Mouse (Mus musculus) embryonic facial prominence, embryonic 15.5 days (tissue): Measurements from ENCODE around the gene Megf6. TPM values are rescaled to one million over a fixed set of nuclear protein-coding genes. Genes with fewer than 3 reads are reported as not detected.
A peak's percentile ranks its signal among the peaks of the same experiment; 100 is the strongest.

Experiments
- ATAC-seq: fragments of 200-750 bp; cut with Nextera tagmentation; 2 replicates; pipeline ENCODE4 v1.8.0; 2017; ENCODE audit warnings: low read depth, moderate TSS enrichment; ENCODE audit not compliant: insufficient number of reproducible peaks, low FRiP score, low TSS enrichment
- H3K27ac ChIP-seq: fragments of 300-500 bp; sonication (generic); replicated peaks from 2 replicates; pipeline ENCODE4 v1.5.1; 2015; ENCODE audit warnings: mild to moderate bottlenecking, inconsistent platforms
- H3K27me3 ChIP-seq: fragments of 300-500 bp; sonication (generic); 2 replicates; pipeline ENCODE4 v1.6.1; 2015; ENCODE audit warnings: inconsistent platforms
- H3K36me3 ChIP-seq: fragments of 300-500 bp; sonication (generic); 2 replicates; pipeline ENCODE4 v1.6.1; 2015; ENCODE audit warnings: mild to moderate bottlenecking, inconsistent platforms
- H3K4me1 ChIP-seq: fragments of 300-500 bp; sonication (generic); 2 replicates; pipeline ENCODE4 v1.6.1; 2015; ENCODE audit warnings: inconsistent platforms
- H3K4me2 ChIP-seq: fragments of 300-500 bp; sonication (generic); replicated peaks from 2 replicates; pipeline ENCODE4 v1.6.1; 2015; ENCODE audit warnings: mild to moderate bottlenecking, inconsistent platforms
- H3K4me3 ChIP-seq: fragments of 300-500 bp; sonication (generic); replicated peaks from 2 replicates; pipeline ENCODE4 v1.5.1; 2015; ENCODE audit warnings: mild to moderate bottlenecking, inconsistent platforms
- H3K9ac ChIP-seq: fragments of 300-500 bp; sonication (generic); 2 replicates; pipeline ENCODE4 v1.6.1; 2015; ENCODE audit warnings: inconsistent platforms
- H3K9me3 ChIP-seq: fragments of 300-500 bp; sonication (generic); replicated peaks from 2 replicates; pipeline ENCODE4 v1.6.1; 2016; ENCODE audit warnings: inconsistent platforms
- WGBS: fragments of 180-500 bp; shearing (Covaris S2); methylation state at CpG from one replicate; pipeline ENCODE4 v1.1.7; 2015; 5-methylcytosine and 5-hydroxymethylcytosine counted together
- polyA plus RNA-seq: library from polyadenylated mRNA; unstranded; fragments of >200 nt; fragmentation: Nextera tagmentation; extraction: Ambion mirVana; gene quantifications from 2 replicates; pipeline ENCODE4 v1.2.1, GENCODE M21; 2015

The Megf6 gene
- polyA plus RNA-seq, 1 experiment from 2014 or later: 146 TPM

- H3K36me3 ChIP-seq: 0 out of 2 replicates have a peak, but pooled peaks cover 5% of the 10 kb centered on the region
- H3K4me1 ChIP-seq: peaks cover 97% of the 10 kb centered on the region
- peak overlapping the region; percentile 50 for H3K4me3 ChIP-seq
- peak overlapping the region; percentile 94 for H3K27ac ChIP-seq
- ATAC-seq: peak; percentile 78
- no peaks in the 10 kb centered on the region for H3K9me3 ChIP-seq
- WGBS: 1% methylated on average over 9 of the region's 9 CpGs
- H3K9ac ChIP-seq: peak overlapping the region; percentile 26; the same call in 1 of the 2 replicates
- H3K4me2 ChIP-seq: peak overlapping the region; percentile 69
- no peaks in the 10 kb centered on the region for H3K27me3 ChIP-seq
Observed at GRCm38 (mm10) chr4:154237306-154237705, 66.8 kb downstream of the Megf6 start.

- H3K4me1 ChIP-seq: peaks cover 97% of the 10 kb centered on the region
- no peak overlapping the region for H3K9ac ChIP-seq
- peak overlapping the region; percentile 69 for H3K4me2 ChIP-seq
- 0 out of 2 replicates have a peak overlapping the region, but pooled peaks have one; percentile 94 for H3K27ac ChIP-seq
- H3K9me3 ChIP-seq: no peaks in the 10 kb centered on the region
- H3K36me3 ChIP-seq: 0 out of 2 replicates have a peak, but pooled peaks cover 5% of the 10 kb centered on the region
- WGBS: 75% methylated on average over 8 of the region's 8 CpGs
- peak overlapping the region; percentile 50 for H3K4me3 ChIP-seq
- no peaks in the 10 kb centered on the region for H3K27me3 ChIP-seq
- ATAC-seq: no peak
Observed at GRCm38 (mm10) chr4:154239199-154239598, 68.7 kb downstream of the Megf6 start.

DNA sequence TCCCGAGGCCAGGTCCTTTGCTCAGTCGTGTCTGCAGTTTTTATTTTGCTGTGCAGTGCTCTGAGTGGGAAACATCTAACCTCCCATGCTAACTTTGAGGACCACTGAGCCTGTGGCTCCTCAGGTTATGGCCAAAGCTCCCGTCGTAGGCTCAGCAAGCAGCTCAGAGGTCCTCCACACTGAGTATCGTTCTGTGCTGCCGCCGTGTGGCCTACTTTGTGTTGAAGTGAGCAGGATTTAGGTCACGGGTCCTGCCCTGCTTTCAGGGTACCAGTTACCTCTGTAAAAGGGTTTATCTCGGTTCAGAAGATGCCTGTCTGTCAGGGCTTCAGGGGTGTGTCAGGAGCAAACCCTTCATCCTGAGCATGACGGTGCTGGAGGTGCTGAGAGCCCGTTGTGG lies 70.1 kb downstream of the Megf6 start:
- H3K4me1 ChIP-seq: peaks cover 98% of the 10 kb centered on the region
- H3K4me3 ChIP-seq: 0 out of 2 replicates have a peak overlapping the region, but pooled peaks have one; percentile 8
- no peak overlapping the region for H3K9ac ChIP-seq
- no peaks in the 10 kb centered on the region for H3K27me3 ChIP-seq
- ATAC-seq: no peak
- no peaks in the 10 kb centered on the region for H3K9me3 ChIP-seq
- H3K27ac ChIP-seq: no peak overlapping the region
- 58% methylated on average over 11 of the region's 11 CpGs for WGBS
- peak overlapping the region; percentile 69 for H3K4me2 ChIP-seq
- peaks cover 5% of the 10 kb centered on the region; the same call in 1 of the 2 replicates for H3K36me3 ChIP-seq

GRCm38 (mm10) chr4:154245342-154245741 lies 74.8 kb downstream of the Megf6 start:
- H3K36me3 ChIP-seq: peaks cover 10% of the 10 kb centered on the region
- no peak for ATAC-seq
- no peaks in the 10 kb centered on the region for H3K27me3 ChIP-seq
- 25% methylated on average over 7 of the region's 7 CpGs for WGBS
- peak overlapping the region; percentile 77 for H3K27ac ChIP-seq
- peaks cover 86% of the 10 kb centered on the region for H3K4me1 ChIP-seq
- H3K4me3 ChIP-seq: no peak overlapping the region
- no peak overlapping the region for H3K9ac ChIP-seq
- H3K4me2 ChIP-seq: peak overlapping the region; percentile 10; the same call in 1 of the 2 replicates
- no peaks in the 10 kb centered on the region for H3K9me3 ChIP-seq

DNA sequence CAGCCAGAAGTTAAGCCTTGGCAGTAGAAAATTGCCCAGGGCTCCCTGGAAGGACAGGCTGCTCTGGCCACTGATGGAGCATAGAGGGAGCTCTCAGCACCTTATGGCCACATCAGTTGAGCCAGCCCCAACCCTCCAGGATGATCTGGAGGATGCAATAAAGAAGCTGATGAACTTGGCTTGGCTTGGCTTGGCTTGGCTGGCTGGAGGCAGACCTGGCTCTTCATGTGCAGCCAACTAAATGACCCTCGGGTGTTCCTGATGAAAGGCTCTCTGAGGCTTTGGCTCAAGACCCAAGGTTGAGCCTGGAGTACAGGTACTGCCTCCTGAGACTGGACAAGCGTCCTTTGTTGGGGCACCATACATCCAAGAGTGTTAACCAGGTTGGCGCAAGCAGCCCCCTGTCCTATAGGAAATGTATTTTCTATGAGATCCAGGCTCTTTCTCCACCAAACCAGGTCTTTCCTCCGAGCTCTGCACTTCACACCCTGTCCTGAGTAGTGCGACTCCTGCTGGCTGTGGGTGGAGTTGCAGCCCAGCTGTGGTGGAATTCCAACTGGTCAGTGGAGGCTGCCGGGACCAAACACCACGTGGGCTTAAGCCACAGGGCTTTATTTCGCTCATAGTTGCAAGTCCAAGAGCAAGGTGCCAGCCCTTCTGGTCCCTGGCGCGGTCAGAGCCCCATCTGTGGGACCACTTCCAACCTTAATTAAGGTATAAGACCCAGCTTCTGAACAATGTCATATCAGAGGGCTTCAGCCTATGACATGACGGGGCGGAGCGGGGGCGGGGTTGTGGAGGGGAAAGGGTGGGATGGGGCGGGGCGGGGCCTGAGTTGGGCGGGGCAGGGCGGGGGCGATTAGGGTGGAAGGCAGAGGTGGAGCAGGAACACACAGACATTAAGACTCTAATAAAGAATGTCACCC lies 75.8 kb downstream of the Megf6 start:
- peak overlapping the region; percentile 87 for H3K27ac ChIP-seq
- peaks cover 20% of the 10 kb centered on the region for H3K36me3 ChIP-seq
- peak overlapping the region; percentile 44 for H3K4me2 ChIP-seq
- no peaks in the 10 kb centered on the region for H3K27me3 ChIP-seq
- WGBS: 15% methylated on average over 19 of the region's 19 CpGs
- 0 out of 2 replicates have a peak overlapping the region, but pooled peaks have one; percentile 18 for H3K4me3 ChIP-seq
- H3K9ac ChIP-seq: no peak overlapping the region
- H3K4me1 ChIP-seq: peaks cover 75% of the 10 kb centered on the region
- ATAC-seq: no peak; the same call in 1 of the 2 replicates
- H3K9me3 ChIP-seq: no peaks in the 10 kb centered on the region

DNA sequence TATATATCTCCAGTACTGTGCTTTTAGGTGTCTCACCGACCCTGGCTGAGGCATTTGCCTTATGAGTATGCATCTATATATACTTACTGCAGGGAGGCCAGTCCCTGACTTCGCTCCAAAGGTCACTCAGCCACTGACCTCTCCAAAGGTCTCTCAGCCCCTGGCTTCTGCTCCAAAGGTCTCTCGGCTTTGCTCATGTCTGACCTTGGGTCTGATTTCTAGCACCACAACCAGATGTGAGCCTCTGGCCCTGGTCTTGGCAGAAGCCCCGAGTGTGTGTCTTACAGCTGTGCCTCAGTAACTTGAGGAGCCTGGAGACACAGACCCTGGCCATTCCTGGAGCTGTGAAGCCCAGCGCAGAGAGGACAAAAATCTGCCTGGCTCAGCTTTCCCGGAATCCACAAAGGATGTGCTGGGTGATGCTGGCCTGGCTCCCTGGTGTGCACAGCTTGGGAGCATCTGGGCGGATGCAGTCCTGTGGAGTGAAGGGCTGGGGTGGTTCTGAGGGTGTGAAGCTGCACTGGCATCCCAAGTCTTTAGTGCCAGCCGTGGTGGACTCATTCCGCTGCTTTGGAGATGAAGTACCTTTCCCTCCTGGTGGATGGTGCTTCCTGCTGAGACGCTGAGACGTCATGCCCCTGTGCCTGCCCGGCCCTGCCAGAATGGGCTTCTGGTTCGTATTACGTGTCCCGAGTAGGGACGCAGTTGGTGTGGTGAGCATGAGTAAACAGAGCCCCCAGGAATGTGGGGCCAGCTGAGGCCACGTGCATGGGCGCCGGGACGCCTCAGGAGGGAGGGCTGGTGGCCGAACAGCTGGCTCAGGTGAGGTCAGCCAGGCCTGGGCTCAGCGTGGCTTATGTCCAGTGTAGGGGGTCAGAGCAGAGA lies 76.9 kb downstream of the Megf6 start:
- peak overlapping the region; percentile 87 for H3K27ac ChIP-seq
- peaks cover 67% of the 10 kb centered on the region for H3K4me1 ChIP-seq
- no peak overlapping the region for H3K4me3 ChIP-seq
- no peaks in the 10 kb centered on the region for H3K27me3 ChIP-seq
- 21% methylated on average over 22 of the region's 22 CpGs for WGBS
- peak; percentile 20; the same call in 1 of the 2 replicates for ATAC-seq
- H3K9me3 ChIP-seq: no peaks in the 10 kb centered on the region
- H3K9ac ChIP-seq: no peak overlapping the region
- H3K36me3 ChIP-seq: peaks cover 19% of the 10 kb centered on the region
- H3K4me2 ChIP-seq: no peak overlapping the region

- no peak overlapping the region for H3K4me2 ChIP-seq
- no peaks in the 10 kb centered on the region for H3K9me3 ChIP-seq
- peak; percentile 27 for ATAC-seq
- 27% methylated on average over 21 of the region's 21 CpGs for WGBS
- peaks cover 27% of the 10 kb centered on the region for H3K36me3 ChIP-seq
- no peaks in the 10 kb centered on the region for H3K27me3 ChIP-seq
- H3K4me3 ChIP-seq: no peak overlapping the region
- H3K27ac ChIP-seq: peak overlapping the region; percentile 87
- no peak overlapping the region for H3K9ac ChIP-seq
- H3K4me1 ChIP-seq: peaks cover 59% of the 10 kb centered on the region
Observed at GRCm38 (mm10) chr4:154248092-154248805, 77.7 kb downstream of the Megf6 start.

DNA sequence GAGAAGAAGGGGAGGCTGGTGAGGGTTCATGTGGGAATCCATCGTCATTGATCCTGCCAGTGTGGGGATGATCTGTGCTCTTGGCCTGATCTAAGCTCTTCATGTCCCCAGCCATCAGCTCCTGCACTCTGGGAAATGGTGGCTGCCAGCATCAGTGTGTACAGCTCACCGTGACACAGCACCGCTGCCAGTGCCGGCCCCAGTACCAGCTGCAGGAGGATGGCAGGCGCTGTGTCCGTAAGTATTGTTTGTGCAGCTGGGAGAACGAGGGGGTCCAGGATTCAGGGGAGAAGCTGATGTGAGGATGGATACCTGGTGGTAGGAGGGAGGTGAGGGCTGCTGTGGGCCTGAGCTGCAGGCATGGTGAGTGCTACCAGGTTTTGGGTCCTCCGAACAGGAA lies 78.8 kb downstream of the Megf6 start:
- peaks cover 48% of the 10 kb centered on the region for H3K4me1 ChIP-seq
- peaks cover 35% of the 10 kb centered on the region for H3K36me3 ChIP-seq
- no peak for ATAC-seq
- no peak overlapping the region for H3K27ac ChIP-seq
- no peak overlapping the region for H3K9ac ChIP-seq
- H3K4me3 ChIP-seq: no peak overlapping the region
- no peaks in the 10 kb centered on the region for H3K27me3 ChIP-seq
- 64% methylated on average over 8 of the region's 8 CpGs for WGBS
- H3K9me3 ChIP-seq: no peaks in the 10 kb centered on the region
- H3K4me2 ChIP-seq: no peak overlapping the region

DNA sequence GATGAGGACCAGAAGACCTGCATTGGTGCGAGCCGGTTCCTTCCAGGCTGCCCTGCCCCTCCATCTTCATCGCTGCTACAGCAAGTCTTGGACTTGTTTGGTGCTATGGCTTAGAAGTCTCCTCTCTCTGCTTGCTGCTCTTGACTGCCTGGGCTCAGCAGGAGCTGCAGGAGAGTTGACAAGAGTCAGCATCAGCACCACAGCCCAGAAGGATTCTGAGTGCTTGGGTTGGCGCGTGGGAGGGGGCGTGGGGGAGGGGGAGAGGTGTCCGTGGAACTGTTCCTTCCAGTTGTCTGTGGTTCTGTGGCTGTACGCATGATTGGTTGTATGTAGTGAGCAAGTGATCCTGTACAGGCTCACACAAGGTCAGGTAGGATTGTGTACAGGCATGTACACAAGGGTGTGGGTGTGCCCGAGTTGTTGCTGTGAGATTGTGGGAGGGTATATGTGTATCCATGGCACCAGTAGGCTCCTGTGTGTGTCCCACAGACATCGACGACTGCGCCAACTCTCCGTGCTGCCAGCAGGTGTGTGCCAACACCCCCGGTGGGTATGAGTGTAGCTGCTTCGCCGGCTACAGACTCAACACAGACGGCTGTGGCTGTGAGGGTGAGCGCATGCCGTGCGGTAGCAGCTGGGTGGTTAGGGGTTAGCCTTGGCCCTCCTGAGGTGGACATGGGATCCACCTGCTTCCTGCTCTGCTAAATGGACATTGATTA lies 82.2 kb downstream of the Megf6 start:
- 87% methylated on average over 20 of the region's 20 CpGs for whole genome bisulfite sequencing
- peaks cover 60% of the 10 kb centered on the region for H3K36me3 ChIP-seq
- no peak for ATAC-seq
- peaks cover 14% of the 10 kb centered on the region for H3K4me1 ChIP-seq
- H3K9me3 ChIP-seq: no peaks in the 10 kb centered on the region
- H3K27ac ChIP-seq: no peak overlapping the region
- H3K4me3 ChIP-seq: no peak overlapping the region
- no peaks in the 10 kb centered on the region for H3K27me3 ChIP-seq
- no peak overlapping the region for H3K9ac ChIP-seq
- H3K4me2 ChIP-seq: no peak overlapping the region

- Histone ChIP-seq H3K4me2 (no peak overlapping the region), H3K27ac (peak overlapping the region; percentile 48; the same call in 1 of the 2 replicates), H3K4me1 (peaks cover 11% of the 10 kb centered on the region; the same call in 1 of the 2 replicates), H3K9me3 (no peaks in the 10 kb centered on the region), H3K27me3 (no peaks in the 10 kb centered on the region), H3K4me3 (no peak overlapping the region), H3K9ac (no peak overlapping the region), H3K36me3 (peaks cover 78% of the 10 kb centered on the region)
- 49% methylated on average over 5 of the region's 5 CpGs for WGBS
- peak; percentile 48; the same call in 1 of the 2 replicates for ATAC-seq
Observed at GRCm38 (mm10) chr4:154260755-154261154, 90.2 kb downstream of the Megf6 start.
